Mouse (Mus musculus) heart, postnatal 0 days (tissue): Measurements from ENCODE around the gene Sfswap.
A peak's percentile ranks its signal among the peaks of the same experiment; 100 is the strongest.

Experiments
- CTCF ChIP-seq: IDR thresholded peaks from 2 replicates; pipeline ENCODE4 v1.5.1; 2016; ENCODE audit warnings: antibody characterized with exemption, control low read depth, low read depth
- EP300 ChIP-seq: IDR thresholded peaks from 2 replicates; pipeline ENCODE4 v1.6.1; 2016; ENCODE audit warnings: antibody characterized with exemption, low read depth

DNA sequence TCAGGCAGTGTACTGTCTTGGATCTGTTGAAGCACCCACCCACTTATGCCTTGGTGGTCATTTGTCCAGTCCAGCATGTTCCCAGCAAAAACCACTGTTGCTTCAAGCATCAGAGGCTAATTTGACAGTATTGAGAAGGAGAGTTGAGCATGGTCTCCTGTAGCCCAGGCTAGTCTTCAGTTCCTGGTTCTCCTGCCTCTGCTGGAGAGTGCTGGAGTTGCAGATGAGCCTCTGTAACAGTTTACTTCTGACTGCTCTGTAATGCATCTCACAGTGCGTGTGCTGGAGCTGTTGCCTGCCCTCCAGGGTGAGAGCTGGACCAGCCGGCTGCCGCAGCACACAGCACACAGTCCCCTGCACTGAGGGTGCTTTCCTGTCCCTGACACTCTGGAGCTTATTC lies 41.2 kb downstream of the Sfswap start:
- peak; percentile 16; the same call in 1 of the 2 replicates for TF ChIP-seq CTCF
- TF ChIP-seq EP300, result no peak
